Mouse (Mus musculus): ENCODE data around the gene Olfr281. TPM values are rescaled to one million over a fixed set of nuclear protein-coding genes. Genes with fewer than 3 reads are reported as not detected.
"Not testable (repeated sequence)": the region's sequence is repeated elsewhere in the genome, so short reads cannot be mapped to it uniquely, and the experiment has no call there.

The Olfr281 gene
- not detected in 2 replicates for polyA plus RNA-seq (2014; fragmentation: Nextera tagmentation; extraction: Ambion mirVana)

DNA sequence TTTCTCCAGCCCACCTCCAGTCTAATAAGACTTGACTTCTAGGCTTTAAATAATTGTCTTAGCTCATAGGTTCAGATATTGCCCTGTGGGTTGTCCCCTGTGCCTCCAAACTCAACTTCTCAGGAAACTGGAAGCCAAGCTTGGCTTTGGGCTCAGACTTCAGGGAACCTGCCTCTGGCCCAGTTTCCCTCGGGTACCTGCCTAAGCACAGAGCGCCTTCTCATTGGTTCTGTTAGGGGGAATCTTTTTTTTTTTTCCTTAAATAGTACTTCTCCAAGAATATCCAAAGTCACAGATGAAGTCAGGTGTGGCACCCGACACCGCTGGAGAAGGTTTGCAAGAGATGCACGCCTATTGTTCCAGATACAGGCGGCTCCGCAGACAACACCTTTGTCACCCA is at the start of gene Olfr281:
Gene Olfr281 (plus strand): TSS at position 301 of the 400 bp plus-strand sequence.
- Histone ChIP-seq H3K27me3 (ENCODE audit: control insufficient read depth, insufficient read depth, low read length) (no peaks in the 10 kb centered on the region), H3K4me3 (ENCODE audit: low read depth, low read length) (no peak within 1 kb of the TSS), H3K36me3 (ENCODE audit: control insufficient read depth, insufficient read depth, low read length) (no peaks in the 10 kb centered on the region), H3K9ac (ENCODE audit: low read depth, low read length) (no peak within 1 kb of the TSS), H3K4me1 (replicated peaks; ENCODE audit: control insufficient read depth, insufficient read depth, low read length) (no peaks in the 10 kb centered on the region), H3K27ac (ENCODE audit: low read depth, low read length) (no peak within 1 kb of the TSS), H3K4me2 (replicated peaks; ENCODE audit: low read depth, low read length) (no peak within 1 kb of the TSS), H3K9me3 (ENCODE audit: control insufficient read depth, low read length) (no peaks in the 10 kb centered on the region)
- ATAC-seq (ENCODE audit: low FRiP score): no peak
- no peak for DNase-seq (ENCODE audit: low spot score)
- 85% methylated on average over 7 of the region's 7 CpGs for WGBS

GRCm38 (mm10) chr15:98408406-98409060 is 43.9 kb upstream of the Olfr281 start:
- DNase-seq (ENCODE audit: low spot score) (peak; percentile 27), ATAC-seq (ENCODE audit: low FRiP score) (no peak)
- no peaks in the 10 kb centered on the region for H3K4me1 ChIP-seq (replicated peaks; ENCODE audit: control insufficient read depth, insufficient read depth, low read length)
- no peaks in the 10 kb centered on the region for H3K9me3 ChIP-seq (ENCODE audit: control insufficient read depth, low read length)
- no peak overlapping the region for H3K9ac ChIP-seq (ENCODE audit: low read depth, low read length)
- no peak overlapping the region for H3K27ac ChIP-seq (ENCODE audit: low read depth, low read length)
- H3K4me3 ChIP-seq (ENCODE audit: low read depth, low read length): no peak overlapping the region
- WGBS: 74% methylated on average over 17 of the region's 17 CpGs
- no peaks in the 10 kb centered on the region for H3K27me3 ChIP-seq (ENCODE audit: control insufficient read depth, insufficient read depth, low read length)
- no peaks in the 10 kb centered on the region for H3K36me3 ChIP-seq (ENCODE audit: control insufficient read depth, insufficient read depth, low read length)
- H3K4me2 ChIP-seq (replicated peaks; ENCODE audit: low read depth, low read length): no peak overlapping the region

DNA sequence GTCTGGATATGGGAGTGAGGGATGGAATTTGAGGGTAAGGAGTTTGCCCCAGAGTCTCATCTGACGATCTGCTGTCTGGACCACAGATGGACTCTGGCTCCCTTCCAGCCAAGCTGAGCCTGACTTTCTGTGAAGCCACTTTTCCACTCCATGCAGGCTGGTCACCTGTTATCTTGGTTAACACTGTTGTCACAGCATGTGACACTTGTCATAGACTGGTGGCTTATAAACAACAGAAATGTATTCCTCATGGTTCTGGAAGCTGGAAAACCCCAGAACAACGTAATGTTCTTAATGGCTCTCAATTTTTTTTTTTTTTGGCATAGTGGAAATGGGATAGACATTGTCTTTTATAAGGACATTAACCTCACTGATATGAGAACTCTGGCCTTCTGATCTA is 42.8 kb upstream of the Olfr281 start:
- Histone ChIP-seq H3K27me3 (ENCODE audit: control insufficient read depth, insufficient read depth, low read length) (no peaks in the 10 kb centered on the region), H3K9me3 (ENCODE audit: control insufficient read depth, low read length) (no peaks in the 10 kb centered on the region), H3K36me3 (ENCODE audit: control insufficient read depth, insufficient read depth, low read length) (no peaks in the 10 kb centered on the region), H3K4me1 (replicated peaks; ENCODE audit: control insufficient read depth, insufficient read depth, low read length) (no peaks in the 10 kb centered on the region), H3K9ac (ENCODE audit: low read depth, low read length) (no peak overlapping the region), H3K4me3 (ENCODE audit: low read depth, low read length) (no peak overlapping the region), H3K27ac (ENCODE audit: low read depth, low read length) (no peak overlapping the region), H3K4me2 (replicated peaks; ENCODE audit: low read depth, low read length) (no peak overlapping the region)
- ATAC-seq (ENCODE audit: low FRiP score) (no peak), DNase-seq (ENCODE audit: low spot score) (no peak)
- WGBS: 96% methylated on average over 2 of the region's 2 CpGs

GRCm38 (mm10) chr15:98410249-98410648 is 42.1 kb upstream of the Olfr281 start:
- Histone ChIP-seq H3K36me3 (ENCODE audit: control insufficient read depth, insufficient read depth, low read length) (no peaks in the 10 kb centered on the region), H3K9me3 (ENCODE audit: control insufficient read depth, low read length) (no peaks in the 10 kb centered on the region), H3K4me1 (replicated peaks; ENCODE audit: control insufficient read depth, insufficient read depth, low read length) (no peaks in the 10 kb centered on the region), H3K4me2 (replicated peaks; ENCODE audit: low read depth, low read length) (no peak overlapping the region), H3K27ac (ENCODE audit: low read depth, low read length) (no peak overlapping the region), H3K4me3 (ENCODE audit: low read depth, low read length) (no peak overlapping the region), H3K27me3 (ENCODE audit: control insufficient read depth, insufficient read depth, low read length) (no peaks in the 10 kb centered on the region), H3K9ac (ENCODE audit: low read depth, low read length) (no peak overlapping the region)
- no peak for DNase-seq (ENCODE audit: low spot score)
- WGBS: 94% methylated on average over 9 of the region's 9 CpGs
- ATAC-seq (ENCODE audit: low FRiP score): no peak

DNA sequence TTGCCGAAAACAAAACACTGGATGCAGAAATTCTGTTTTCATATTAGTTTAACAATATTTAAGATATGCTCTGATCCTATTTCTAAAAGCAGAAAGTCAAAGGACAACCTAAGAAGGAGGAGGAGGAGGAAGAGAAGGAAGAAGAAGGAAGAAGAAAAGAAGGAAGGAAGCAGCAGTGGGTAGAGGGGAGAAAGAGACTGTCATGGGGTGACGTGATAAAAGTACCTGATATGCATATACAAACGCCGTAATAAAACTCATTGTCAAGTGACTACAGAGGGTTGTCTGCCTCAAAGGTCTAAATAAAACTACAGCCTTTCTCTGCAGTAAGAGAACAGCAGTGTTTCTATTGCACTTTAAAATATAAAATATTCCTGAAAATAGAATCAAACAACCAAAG is 36.4 kb upstream of the Olfr281 start:
- 83% methylated on average over 4 of the region's 4 CpGs for WGBS
- Histone ChIP-seq H3K9me3 (ENCODE audit: control insufficient read depth, low read length) (no peaks in the 10 kb centered on the region), H3K27me3 (ENCODE audit: control insufficient read depth, insufficient read depth, low read length) (no peaks in the 10 kb centered on the region), H3K27ac (ENCODE audit: low read depth, low read length) (no peak overlapping the region), H3K36me3 (ENCODE audit: control insufficient read depth, insufficient read depth, low read length) (no peaks in the 10 kb centered on the region), H3K4me2 (replicated peaks; ENCODE audit: low read depth, low read length) (no peak overlapping the region), H3K4me3 (ENCODE audit: low read depth, low read length) (no peak overlapping the region), H3K4me1 (replicated peaks; ENCODE audit: control insufficient read depth, insufficient read depth, low read length) (no peaks in the 10 kb centered on the region), H3K9ac (ENCODE audit: low read depth, low read length) (no peak overlapping the region)
- ATAC-seq (ENCODE audit: low FRiP score) (no peak), DNase-seq (ENCODE audit: low spot score) (no peak)

DNA sequence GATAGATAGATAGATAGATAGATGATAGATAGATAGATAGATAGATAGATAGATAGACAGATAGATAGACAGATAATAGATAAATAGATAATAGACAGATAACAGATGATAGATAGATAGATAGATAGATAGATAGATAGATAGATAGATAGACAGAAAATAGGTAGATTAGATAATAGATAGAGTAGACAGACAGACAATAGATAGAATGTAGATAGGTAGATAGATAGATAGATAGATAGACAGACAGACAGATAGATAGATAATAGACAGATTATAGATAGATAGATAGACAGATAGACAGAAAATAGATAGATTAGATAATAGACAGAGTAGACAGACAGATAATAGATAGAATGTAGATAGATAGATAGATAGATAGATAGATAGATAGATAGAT is 35.6 kb upstream of the Olfr281 start:
- ATAC-seq (ENCODE audit: low FRiP score); H3K4me1 ChIP-seq (replicated peaks; ENCODE audit: control insufficient read depth, insufficient read depth, low read length); H3K9ac ChIP-seq (ENCODE audit: low read depth, low read length); H3K27me3 ChIP-seq (ENCODE audit: control insufficient read depth, insufficient read depth, low read length); H3K27ac ChIP-seq (ENCODE audit: low read depth, low read length); H3K4me3 ChIP-seq (ENCODE audit: low read depth, low read length); H3K36me3 ChIP-seq (ENCODE audit: control insufficient read depth, insufficient read depth, low read length); H3K4me2 ChIP-seq (replicated peaks; ENCODE audit: low read depth, low read length); DNase-seq (ENCODE audit: low spot score); H3K9me3 ChIP-seq (ENCODE audit: control insufficient read depth, low read length): not testable (repeated sequence)

- peak; percentile 38 for DNase-seq (ENCODE audit: low spot score)
- not testable (repeated sequence) for H3K27me3 ChIP-seq (ENCODE audit: control insufficient read depth, insufficient read depth, low read length); H3K4me1 ChIP-seq (replicated peaks; ENCODE audit: control insufficient read depth, insufficient read depth, low read length); H3K36me3 ChIP-seq (ENCODE audit: control insufficient read depth, insufficient read depth, low read length); H3K9ac ChIP-seq (ENCODE audit: low read depth, low read length); H3K4me2 ChIP-seq (replicated peaks; ENCODE audit: low read depth, low read length); H3K9me3 ChIP-seq (ENCODE audit: control insufficient read depth, low read length); ATAC-seq (ENCODE audit: low FRiP score); H3K27ac ChIP-seq (ENCODE audit: low read depth, low read length); H3K4me3 ChIP-seq (ENCODE audit: low read depth, low read length)
- WGBS: 11% methylated on average over 1 of the region's 3 CpGs
Observed at GRCm38 (mm10) chr15:98417285-98417684, 35.1 kb upstream of the Olfr281 start.

DNA sequence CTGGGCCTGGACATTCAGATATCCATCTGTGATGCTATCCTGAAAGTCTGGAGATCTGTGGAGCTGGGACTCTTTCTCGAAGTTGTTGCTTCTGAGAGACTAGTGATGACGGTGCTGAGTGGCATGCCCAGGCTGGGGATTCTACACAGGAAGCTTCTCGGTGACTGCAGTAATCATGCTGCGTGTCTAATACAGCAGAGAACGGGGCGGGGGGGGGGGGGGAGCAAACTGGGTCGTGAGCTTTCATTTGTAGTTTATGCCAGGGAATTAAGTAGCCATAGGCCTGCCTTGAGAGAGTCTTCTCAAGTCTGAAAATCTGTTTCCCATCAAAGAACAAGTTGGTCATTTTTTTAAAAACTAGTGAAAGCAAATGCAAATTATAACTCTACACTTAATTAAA is 34.3 kb upstream of the Olfr281 start:
- H3K4me3 ChIP-seq (ENCODE audit: low read depth, low read length): no peak overlapping the region
- ATAC-seq (ENCODE audit: low FRiP score) (no peak), DNase-seq (ENCODE audit: low spot score) (no peak)
- H3K9me3 ChIP-seq (ENCODE audit: control insufficient read depth, low read length): no peaks in the 10 kb centered on the region
- H3K4me2 ChIP-seq (replicated peaks; ENCODE audit: low read depth, low read length): no peak overlapping the region
- no peak overlapping the region for H3K9ac ChIP-seq (ENCODE audit: low read depth, low read length)
- no peaks in the 10 kb centered on the region for H3K4me1 ChIP-seq (replicated peaks; ENCODE audit: control insufficient read depth, insufficient read depth, low read length)
- H3K36me3 ChIP-seq (ENCODE audit: control insufficient read depth, insufficient read depth, low read length): no peaks in the 10 kb centered on the region
- 85% methylated on average over 7 of the region's 7 CpGs for WGBS
- no peaks in the 10 kb centered on the region for H3K27me3 ChIP-seq (ENCODE audit: control insufficient read depth, insufficient read depth, low read length)
- H3K27ac ChIP-seq (ENCODE audit: low read depth, low read length): no peak overlapping the region

- Histone ChIP-seq H3K36me3 (ENCODE audit: control insufficient read depth, insufficient read depth, low read length) (no peaks in the 10 kb centered on the region), H3K9me3 (ENCODE audit: control insufficient read depth, low read length) (no peaks in the 10 kb centered on the region), H3K4me1 (replicated peaks; ENCODE audit: control insufficient read depth, insufficient read depth, low read length) (no peaks in the 10 kb centered on the region), H3K27me3 (ENCODE audit: control insufficient read depth, insufficient read depth, low read length) (no peaks in the 10 kb centered on the region), H3K9ac (ENCODE audit: low read depth, low read length) (no peak overlapping the region), H3K27ac (ENCODE audit: low read depth, low read length) (no peak overlapping the region), H3K4me2 (replicated peaks; ENCODE audit: low read depth, low read length) (no peak overlapping the region), H3K4me3 (ENCODE audit: low read depth, low read length) (no peak overlapping the region)
- WGBS: 71% methylated on average over 4 of the region's 4 CpGs
- ATAC-seq (ENCODE audit: low FRiP score) (no peak), DNase-seq (ENCODE audit: low spot score) (no peak)
Observed at GRCm38 (mm10) chr15:98420897-98421296, 31.5 kb upstream of the Olfr281 start.

Measured in hindbrain, embryonic 11.5 days (tissue).